Mouse (Mus musculus): ENCODE data around the gene Flt3. TPM values are rescaled to one million over a fixed set of nuclear protein-coding genes. Genes with fewer than 3 reads are reported as not detected.

The Flt3 gene
- polyA plus RNA-seq, 1 experiment from 2014 or later: 1.2 TPM

GRCm38 (mm10) chr5:147294121-147294520, 106.2 kb downstream of the Flt3 start:
- Histone ChIP-seq H3K9ac (ENCODE audit: low read depth, low read length) (no peak overlapping the region), H3K27ac (ENCODE audit: low read length) (no peak overlapping the region), H3K4me1 (ENCODE audit: control insufficient read depth, insufficient read depth, low read length) (no peaks in the 10 kb centered on the region), H3K4me2 (ENCODE audit: low read length) (no peak overlapping the region), H3K27me3 (ENCODE audit: control insufficient read depth, insufficient read depth, low read depth, low read length) (peaks cover 69% of the 10 kb centered on the region), H3K4me3 (ENCODE audit: low read depth, low read length) (no peak overlapping the region), H3K36me3 (ENCODE audit: control insufficient read depth, insufficient read depth, low read length) (no peaks in the 10 kb centered on the region), H3K9me3 (replicated peaks; ENCODE audit: control insufficient read depth, low read length, poor library complexity, severe bottlenecking) (no peaks in the 10 kb centered on the region)
- ATAC-seq: no peak
- 15% methylated on average over 20 of the region's 20 CpGs for WGBS

DNA sequence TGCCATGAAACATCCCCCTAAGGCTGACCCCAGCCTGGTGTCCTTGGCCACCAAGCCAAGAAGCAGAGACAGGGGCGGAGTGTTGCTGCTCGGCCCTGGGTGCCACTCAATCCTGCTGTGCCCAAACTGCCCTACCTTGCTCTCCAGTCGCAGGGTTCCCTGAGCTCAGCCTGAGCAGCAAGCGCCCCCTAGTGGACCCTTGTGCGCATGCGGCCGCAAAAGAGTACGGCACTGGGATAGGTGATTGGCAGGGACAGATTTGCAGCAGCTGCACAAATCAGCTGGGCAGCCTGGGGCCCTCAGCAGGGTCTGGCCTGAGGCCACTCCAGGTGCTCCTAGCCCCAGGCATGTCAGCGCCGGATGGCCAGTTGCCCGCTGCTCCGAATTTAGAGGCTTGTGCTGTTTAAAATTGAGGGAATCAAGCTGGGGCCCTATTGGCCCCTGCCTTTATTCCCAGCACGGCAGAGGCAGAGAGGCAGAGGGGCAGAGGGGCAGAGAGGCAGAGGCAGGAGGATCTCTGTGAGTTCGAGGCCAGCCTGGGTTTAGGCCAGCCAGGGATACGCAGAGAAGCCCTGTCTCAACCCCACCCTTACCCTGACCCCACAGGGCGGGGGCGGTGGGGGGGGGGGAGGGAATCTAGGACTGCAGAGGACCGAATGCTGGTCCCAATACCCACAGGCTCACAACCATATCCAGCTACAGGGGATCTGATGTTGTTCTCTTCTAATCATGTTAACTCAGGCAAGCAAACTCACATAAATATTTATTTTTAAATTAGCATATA, 107.0 kb downstream of the Flt3 start:
- Histone ChIP-seq H3K9ac (ENCODE audit: low read depth, low read length) (no peak overlapping the region), H3K4me2 (ENCODE audit: low read length) (no peak overlapping the region), H3K9me3 (replicated peaks; ENCODE audit: control insufficient read depth, low read length, poor library complexity, severe bottlenecking) (no peaks in the 10 kb centered on the region), H3K36me3 (ENCODE audit: control insufficient read depth, insufficient read depth, low read length) (no peaks in the 10 kb centered on the region), H3K27me3 (ENCODE audit: control insufficient read depth, insufficient read depth, low read depth, low read length) (peaks cover 62% of the 10 kb centered on the region), H3K4me1 (ENCODE audit: control insufficient read depth, insufficient read depth, low read length) (no peaks in the 10 kb centered on the region), H3K27ac (ENCODE audit: low read length) (no peak overlapping the region), H3K4me3 (ENCODE audit: low read depth, low read length) (no peak overlapping the region)
- peak; percentile 51; the same call in 1 of the 2 replicates for ATAC-seq
- 16% methylated on average over 17 of the region's 18 CpGs for WGBS

- Histone ChIP-seq H3K4me1 (ENCODE audit: control insufficient read depth, insufficient read depth, low read length) (no peaks in the 10 kb centered on the region), H3K4me2 (ENCODE audit: low read length) (no peak overlapping the region), H3K27ac (ENCODE audit: low read length) (no peak overlapping the region), H3K4me3 (ENCODE audit: low read depth, low read length) (no peak overlapping the region), H3K27me3 (ENCODE audit: control insufficient read depth, insufficient read depth, low read depth, low read length) (peaks cover 55% of the 10 kb centered on the region), H3K36me3 (ENCODE audit: control insufficient read depth, insufficient read depth, low read length) (no peaks in the 10 kb centered on the region), H3K9ac (ENCODE audit: low read depth, low read length) (no peak overlapping the region), H3K9me3 (replicated peaks; ENCODE audit: control insufficient read depth, low read length, poor library complexity, severe bottlenecking) (no peaks in the 10 kb centered on the region)
- no peak for ATAC-seq
- WGBS: 54% methylated on average over 13 of the region's 13 CpGs
Observed at GRCm38 (mm10) chr5:147292506-147293120, 107.7 kb downstream of the Flt3 start.

DNA sequence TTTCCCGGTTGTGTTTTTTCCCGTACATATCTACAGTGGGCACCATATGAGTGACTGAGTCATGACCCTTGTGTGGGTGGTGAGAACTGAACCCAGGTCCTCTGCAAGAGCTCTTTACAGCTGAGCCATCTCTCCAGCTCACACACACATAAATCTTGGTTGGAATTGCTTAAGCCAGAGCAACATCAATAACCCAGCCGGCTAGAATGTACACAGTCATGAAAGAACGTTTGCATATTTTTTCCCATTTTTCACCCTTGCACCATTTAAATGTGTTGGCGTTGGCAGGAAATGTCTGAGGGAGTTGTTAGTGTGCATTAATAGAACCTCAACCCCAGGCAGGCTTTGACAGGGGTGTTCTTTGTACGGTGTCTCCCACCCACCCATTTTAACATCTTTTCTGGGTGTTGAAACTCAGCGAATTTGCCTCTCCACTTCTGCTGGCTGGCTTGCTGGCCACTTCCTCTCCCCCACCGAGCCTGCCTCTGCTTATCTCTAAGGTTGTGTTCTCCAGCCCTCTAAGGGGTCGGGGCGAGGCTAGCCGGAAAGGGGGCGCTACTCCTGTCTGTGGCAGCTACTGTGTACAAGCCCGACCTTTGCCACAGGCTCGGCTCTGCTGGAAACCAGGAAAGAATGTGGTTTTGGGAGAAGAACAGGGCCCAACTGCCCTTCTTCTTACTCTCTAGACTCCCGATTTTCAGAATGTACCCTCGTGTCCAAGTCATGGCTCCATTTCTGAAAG, 108.4 kb downstream of the Flt3 start:
- 36% methylated on average over 16 of the region's 16 CpGs for WGBS
- ATAC-seq: no peak
- H3K27ac ChIP-seq (ENCODE audit: low read length): no peak overlapping the region

GRCm38 (mm10) chr5:147284365-147284764, 115.9 kb downstream of the Flt3 start:
- no peak overlapping the region for H3K4me2 ChIP-seq (ENCODE audit: low read length)
- no peaks in the 10 kb centered on the region for H3K4me1 ChIP-seq (ENCODE audit: control insufficient read depth, insufficient read depth, low read length)
- H3K36me3 ChIP-seq (ENCODE audit: control insufficient read depth, insufficient read depth, low read length): no peaks in the 10 kb centered on the region
- peaks cover 19% of the 10 kb centered on the region for H3K27me3 ChIP-seq (ENCODE audit: control insufficient read depth, insufficient read depth, low read depth, low read length)
- H3K9ac ChIP-seq (ENCODE audit: low read depth, low read length): no peak overlapping the region
- no peak overlapping the region for H3K4me3 ChIP-seq (ENCODE audit: low read depth, low read length)
- whole genome bisulfite sequencing: 74% methylated on average over 4 of the region's 4 CpGs
- no peaks in the 10 kb centered on the region for H3K9me3 ChIP-seq (replicated peaks; ENCODE audit: control insufficient read depth, low read length, poor library complexity, severe bottlenecking)
- no peak for ATAC-seq
- H3K27ac ChIP-seq (ENCODE audit: low read length): no peak overlapping the region

More for the DNA sequence above, 108.4 kb downstream of the Flt3 start:
- no peak overlapping the region for H3K4me3 ChIP-seq (ENCODE audit: low read depth, low read length)
- H3K27me3 ChIP-seq (ENCODE audit: control insufficient read depth, insufficient read depth, low read depth, low read length): peaks cover 48% of the 10 kb centered on the region
- no peaks in the 10 kb centered on the region for H3K36me3 ChIP-seq (ENCODE audit: control insufficient read depth, insufficient read depth, low read length)
- H3K9ac ChIP-seq (ENCODE audit: low read depth, low read length): no peak overlapping the region
- no peaks in the 10 kb centered on the region for H3K4me1 ChIP-seq (ENCODE audit: control insufficient read depth, insufficient read depth, low read length)
- H3K4me2 ChIP-seq (ENCODE audit: low read length): no peak overlapping the region
- H3K9me3 ChIP-seq (replicated peaks; ENCODE audit: control insufficient read depth, low read length, poor library complexity, severe bottlenecking): no peaks in the 10 kb centered on the region

Small RNAs within 50 kb of the gene (microRNA-seq; reads per million reads assigned to microRNA genes)
- gene Mir7k: not detected

Other genes starting within 250 kb of the Flt3 start
- 2.2 and 4.2 TPM in 2 replicates for gene Gsx1, start 211.8 kb downstream of the Flt3 start, polyA plus RNA-seq (2015; fragmentation: Nextera tagmentation; extraction: Ambion mirVana)
- not detected in 2 replicates for gene Pdx1, start 130.5 kb downstream of the Flt3 start, polyA plus RNA-seq (2015; fragmentation: Nextera tagmentation; extraction: Ambion mirVana)
- gene Cdx2, start 93.2 kb downstream of the Flt3 start, polyA plus RNA-seq (2015; fragmentation: Nextera tagmentation; extraction: Ambion mirVana): not detected in 2 replicates
- not detected in 2 replicates for gene Urad, start 78.0 kb downstream of the Flt3 start, polyA plus RNA-seq (2015; fragmentation: Nextera tagmentation; extraction: Ambion mirVana)
- 59.0 and 61.1 TPM in 2 replicates for gene Pan3, start 29.7 kb upstream of the Flt3 start, polyA plus RNA-seq (2015; fragmentation: Nextera tagmentation; extraction: Ambion mirVana)

Measured in midbrain, embryonic 16.5 days (tissue).